Mouse (Mus musculus) myocyte (in vitro differentiated cells): Measurements from ENCODE around the gene Gm10477. TPM values are rescaled to one million over a fixed set of nuclear protein-coding genes. Genes with fewer than 3 reads are reported as not detected.
"Not testable (repeated sequence)": the region's sequence is repeated elsewhere in the genome, so short reads cannot be mapped to it uniquely, and the experiment has no call there.

Source experiments
- H3K27me3 ChIP-seq: one replicate; pipeline ENCODE4 v1.6.1; 2011; ENCODE audit not compliant: control insufficient read depth, insufficient read depth, insufficient read length
- H3K36me3 ChIP-seq: one replicate; pipeline ENCODE4 v1.6.1; 2011; ENCODE audit not compliant: control insufficient read depth, insufficient read depth
- H3K4me2 ChIP-seq: one replicate; pipeline ENCODE4 v1.6.1; 2011; ENCODE audit warnings: low read depth, control low read depth
- H3K4me3 ChIP-seq: one replicate; pipeline ENCODE4 v1.5.1; 2011; ENCODE audit warnings: mild to moderate bottlenecking, control low read depth, moderate library complexity
- H3K79me2 ChIP-seq: one replicate; pipeline ENCODE4 v1.6.1; 2011; ENCODE audit not compliant: control insufficient read depth, insufficient read depth
- H3ac ChIP-seq: one replicate; pipeline ENCODE4 v1.6.1; 2011; ENCODE audit not compliant: control insufficient read depth, insufficient read length
- CEBPB ChIP-seq: IDR thresholded peaks from 2 replicates; pipeline ENCODE4 v1.6.1; 2011; ENCODE audit warnings: mild to moderate bottlenecking, moderate library complexity; ENCODE audit not compliant: poor library complexity, insufficient read depth, severe bottlenecking
- E2F4 ChIP-seq: IDR thresholded peaks from one replicate; pipeline ENCODE4 v1.6.1; 2011; ENCODE audit warnings: mild to moderate bottlenecking, control low read depth, moderate library complexity; ENCODE audit not compliant: insufficient read depth
- MAX ChIP-seq: IDR thresholded peaks from one replicate; pipeline ENCODE4 v1.6.1; 2011; ENCODE audit warnings: low read depth, mild to moderate bottlenecking, control low read depth
- MYOD1 ChIP-seq, 3 experiments: IDR thresholded peaks; one replicate each; pipeline ENCODE4 v1.6.1; 2011; ENCODE audit warnings: control low read depth in 2 of 3, low read depth in 2 of 3, mild to moderate bottlenecking in 2 of 3, moderate library complexity in 1 of 3; ENCODE audit not compliant: insufficient read length in 2 of 3, control insufficient read depth in 1 of 3
- MYOG ChIP-seq, 3 experiments: IDR thresholded peaks; one replicate each; pipeline ENCODE4 v1.6.1; 2011; ENCODE audit warnings: control low read depth in 2 of 3, low read depth in 2 of 3, mild to moderate bottlenecking in 2 of 3; ENCODE audit not compliant: insufficient read length in 2 of 3, control insufficient read depth in 1 of 3, insufficient read depth in 1 of 3
- POLR2A ChIP-seq: IDR thresholded peaks from one replicate; pipeline ENCODE4 v1.6.1; 2011; ENCODE audit warnings: low read depth, mild to moderate bottlenecking, control low read depth, moderate library complexity; ENCODE audit not compliant: insufficient read length
- POLR2AphosphoS2 ChIP-seq: IDR thresholded peaks from one replicate; pipeline ENCODE4 v1.6.1; 2011; ENCODE audit warnings: low read depth, control low read depth; ENCODE audit not compliant: insufficient read length
- REST ChIP-seq: IDR thresholded peaks from one replicate; pipeline ENCODE4 v1.6.1; 2011; ENCODE audit warnings: mild to moderate bottlenecking, control low read depth, moderate library complexity; ENCODE audit not compliant: insufficient read depth, insufficient read length
- SRF ChIP-seq: IDR thresholded peaks from one replicate; pipeline ENCODE4 v1.6.1; 2011; ENCODE audit warnings: low read depth; ENCODE audit not compliant: control insufficient read depth, insufficient read length
- TCF12 ChIP-seq: IDR thresholded peaks from one replicate; pipeline ENCODE4 v1.6.1; 2011; ENCODE audit warnings: mild to moderate bottlenecking, control low read depth; ENCODE audit not compliant: poor library complexity, insufficient read depth, severe bottlenecking
- TCF3 ChIP-seq: IDR thresholded peaks from one replicate; pipeline ENCODE4 v1.6.1; 2011; ENCODE audit warnings: low read depth, control low read depth; ENCODE audit not compliant: insufficient read length
- USF1 ChIP-seq: IDR thresholded peaks from one replicate; pipeline ENCODE4 v1.6.1; 2011; ENCODE audit warnings: low read depth, mild to moderate bottlenecking, control low read depth, moderate library complexity
- polyA plus RNA-seq: library from polyadenylated mRNA; unstranded; fragments of >200 nt; fragmentation: generic; extraction: Trizol; gene quantifications from one replicate; pipeline ENCODE4 v1.2.1, GENCODE M21; 2012; ENCODE audit warnings: missing spikeins

Gm10477 gene
- not detected for polyA plus RNA-seq

GRCm38 (mm10) chrX:56524442-56524841 lies at the start of gene Gm10477:
Gene Gm10477 (plus strand): TSS chrX:56524742.
- not testable (repeated sequence) for H3K4me3 ChIP-seq, H3ac ChIP-seq, H3K27me3 ChIP-seq, H3K36me3 ChIP-seq, H3K4me2 ChIP-seq, H3K79me2 ChIP-seq

DNA sequence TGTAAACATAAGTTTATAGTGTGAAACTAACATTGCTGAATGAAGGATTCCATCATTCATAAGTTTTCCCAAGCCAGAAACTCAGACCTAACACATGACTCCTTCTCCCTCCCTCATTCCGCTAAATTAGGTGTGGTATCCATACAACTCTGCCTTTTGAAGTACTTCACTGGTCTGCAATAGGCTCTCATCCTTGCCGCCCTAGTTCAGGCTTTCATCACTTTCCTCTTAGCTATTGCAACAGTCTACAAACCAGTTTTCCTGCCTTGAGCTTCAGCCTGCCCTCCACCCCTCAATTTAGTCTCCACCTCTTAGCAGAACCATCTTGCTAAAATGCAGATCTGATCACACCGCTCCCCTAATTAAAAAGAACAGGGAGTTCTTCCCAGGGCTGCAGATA lies 47.0 kb upstream of the Gm10477 start:
- Histone ChIP-seq H3K27me3 (no peaks in the 10 kb centered on the region), H3K4me3 (no peak overlapping the region), H3K36me3 (no peaks in the 10 kb centered on the region), H3K79me2 (no peaks in the 10 kb centered on the region), H3K4me2 (no peak overlapping the region), H3ac (no peak overlapping the region)
- TF ChIP-seq TCF12 (no peak), POLR2AphosphoS2 (no peak), SRF (no peak), E2F4 (no peak), POLR2A (no peak), MAX (no peak), MYOD1 (IDR thresholded peaks at IDR 0.05; ENCODE audit: control insufficient read depth in 1 of 3, insufficient read length in 2 of 3, low read depth in 2 of 3) (no peak), MYOG (IDR thresholded peaks at IDR 0.05; ENCODE audit: control insufficient read depth in 1 of 3, insufficient read depth in 1 of 3, insufficient read length in 2 of 3, low read depth in 2 of 3) (no peak), USF1 (no peak), TCF3 (no peak), CEBPB (no peak), REST (no peak)

DNA sequence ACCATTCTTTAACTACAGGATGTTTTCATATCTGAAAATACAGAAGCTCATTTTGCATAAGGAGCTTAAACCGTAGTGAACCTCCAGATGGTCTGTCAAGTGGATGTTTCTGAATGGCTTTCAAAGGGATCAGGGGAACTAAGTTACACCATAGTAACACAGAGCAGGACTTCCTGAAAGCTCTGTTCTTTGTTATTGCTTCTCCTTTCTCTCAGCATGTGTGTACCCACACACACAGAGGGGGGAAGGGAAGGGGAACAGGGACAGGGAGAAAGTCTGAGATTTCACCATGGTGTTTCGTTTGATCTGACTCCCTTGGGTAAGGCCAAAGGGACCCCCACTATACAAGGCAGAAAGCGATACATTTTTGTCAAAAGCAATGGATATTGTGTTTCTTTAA lies 42.6 kb upstream of the Gm10477 start:
- Histone ChIP-seq H3ac (no peak overlapping the region), H3K79me2 (no peaks in the 10 kb centered on the region), H3K4me3 (no peak overlapping the region), H3K36me3 (no peaks in the 10 kb centered on the region), H3K4me2 (no peak overlapping the region), H3K27me3 (no peaks in the 10 kb centered on the region)
- TF ChIP-seq E2F4 (no peak), MYOG (IDR thresholded peaks at IDR 0.05; ENCODE audit: control insufficient read depth in 1 of 3, insufficient read depth in 1 of 3, insufficient read length in 2 of 3, low read depth in 2 of 3) (no peak), REST (no peak), POLR2A (no peak), USF1 (no peak), MAX (no peak), SRF (no peak), MYOD1 (IDR thresholded peaks at IDR 0.05; ENCODE audit: control insufficient read depth in 1 of 3, insufficient read length in 2 of 3, low read depth in 2 of 3) (no peak), CEBPB (no peak), TCF3 (no peak), TCF12 (no peak), POLR2AphosphoS2 (no peak)

GRCm38 (mm10) chrX:56489758-56490157 lies 34.8 kb upstream of the Gm10477 start:
- H3K4me2 ChIP-seq, result no peak overlapping the region
- no peak overlapping the region for H3ac ChIP-seq
- no peaks in the 10 kb centered on the region for H3K79me2 ChIP-seq
- no peak overlapping the region for H3K4me3 ChIP-seq
- TF ChIP-seq MYOD1 (IDR thresholded peaks at IDR 0.05; ENCODE audit: control insufficient read depth in 1 of 3, insufficient read length in 2 of 3, low read depth in 2 of 3), result no peak
- no peak for TF ChIP-seq REST
- TF ChIP-seq USF1, result no peak
- no peak for TF ChIP-seq CEBPB
- TF ChIP-seq MYOG (IDR thresholded peaks at IDR 0.05; ENCODE audit: control insufficient read depth in 1 of 3, insufficient read depth in 1 of 3, insufficient read length in 2 of 3, low read depth in 2 of 3), result no peak
- no peak for TF ChIP-seq POLR2AphosphoS2
- TF ChIP-seq TCF12, result no peak
- no peak for TF ChIP-seq TCF3
- H3K27me3 ChIP-seq, result no peaks in the 10 kb centered on the region
- no peaks in the 10 kb centered on the region for H3K36me3 ChIP-seq

DNA sequence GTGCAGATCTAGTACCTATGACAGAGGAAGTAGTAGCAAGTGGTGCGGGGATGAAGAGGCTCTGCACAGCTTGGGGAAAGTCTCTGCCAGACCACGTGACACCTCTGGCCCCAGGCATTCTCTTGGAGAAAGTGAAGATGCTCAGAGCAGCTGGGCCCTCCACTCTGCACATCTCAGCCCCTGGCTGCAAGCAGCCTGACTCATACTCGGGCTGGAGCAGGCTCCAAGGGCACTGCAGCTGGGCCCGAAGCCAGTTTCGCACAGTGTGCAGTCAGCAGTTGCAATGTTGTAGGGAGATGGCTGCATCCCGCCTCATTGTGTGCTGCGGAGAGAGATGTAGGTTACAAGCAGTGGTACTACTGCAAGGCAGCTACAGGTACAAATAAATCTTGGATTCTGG lies 27.3 kb upstream of the Gm10477 start:
- TF ChIP-seq CEBPB (no peak), REST (no peak), SRF (no peak), MYOG (IDR thresholded peaks at IDR 0.05; ENCODE audit: control insufficient read depth in 1 of 3, insufficient read depth in 1 of 3, insufficient read length in 2 of 3, low read depth in 2 of 3) (no peak), MAX (no peak), MYOD1 (IDR thresholded peaks at IDR 0.05; ENCODE audit: control insufficient read depth in 1 of 3, insufficient read length in 2 of 3, low read depth in 2 of 3) (no peak), USF1 (no peak), TCF3 (no peak), POLR2A (no peak), POLR2AphosphoS2 (no peak), TCF12 (no peak), E2F4 (no peak)
- H3K79me2 ChIP-seq, result no peaks in the 10 kb centered on the region
- no peak overlapping the region for H3K4me3 ChIP-seq
- H3K27me3 ChIP-seq, result no peaks in the 10 kb centered on the region
- H3ac ChIP-seq, result no peak overlapping the region
- no peak overlapping the region for H3K4me2 ChIP-seq
- no peaks in the 10 kb centered on the region for H3K36me3 ChIP-seq
